Mouse (Mus musculus) urinary bladder, adult 18-20 months (tissue): ENCODE measurements around the gene Wfikkn2.

Experiments
- DNase-seq, 2 experiments: peaks; one replicate each; pipeline ENCODE4 v3.0.0; 2022; ENCODE audit warnings: low spot score in 2 of 2, mixed read lengths in 2 of 2

The Wfikkn2 gene

DNA sequence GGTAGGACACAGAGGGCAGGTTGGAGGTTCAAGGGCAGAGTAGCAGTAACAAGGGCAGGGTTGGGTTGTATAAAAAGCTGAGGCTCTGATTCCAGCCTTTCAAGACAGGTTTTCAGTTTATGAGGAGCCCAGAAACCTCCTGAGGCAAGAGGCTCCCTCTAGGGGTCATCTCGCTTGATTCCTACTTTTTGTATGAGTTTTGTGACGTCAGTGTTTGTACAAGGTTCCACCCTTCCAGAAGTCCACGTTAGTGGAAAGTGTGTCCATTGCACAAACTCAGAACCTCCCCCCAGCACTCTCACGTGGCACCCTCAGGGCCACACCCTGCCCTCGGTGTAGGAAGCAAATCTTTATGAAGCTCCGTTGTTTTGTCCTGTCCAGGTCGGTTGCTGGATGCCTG lies 19.8 kb downstream of the Wfikkn2 start:
- DNase-seq: peak; percentile 42 to 62

DNA sequence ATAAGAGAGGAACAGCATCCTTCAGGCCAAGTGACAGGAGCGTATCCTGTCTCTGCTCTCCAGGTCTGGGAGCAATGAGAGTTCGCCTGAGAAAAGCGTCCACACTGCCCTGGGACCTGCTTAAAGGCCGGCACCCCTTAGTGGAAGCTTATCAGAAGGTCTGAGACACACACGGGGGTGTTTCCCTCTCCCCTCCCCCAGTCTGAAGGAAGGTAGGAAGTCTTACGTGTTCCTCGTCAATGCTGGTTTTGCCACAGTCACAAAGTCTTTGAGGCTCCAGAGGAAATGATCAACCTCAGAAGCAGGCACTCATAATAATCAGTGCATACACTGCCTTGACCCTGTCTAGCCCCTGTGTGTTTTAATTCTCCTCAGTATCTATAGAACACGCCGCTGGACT lies 22.3 kb downstream of the Wfikkn2 start:
- DNase-seq: no peak

GRCm38 (mm10) chr11:94221257-94221656 lies 24.5 kb downstream of the Wfikkn2 start:
- no peak for DNase-seq

- no peak for DNase-seq
Observed at GRCm38 (mm10) chr11:94216247-94216646, 29.6 kb downstream of the Wfikkn2 start.

DNA sequence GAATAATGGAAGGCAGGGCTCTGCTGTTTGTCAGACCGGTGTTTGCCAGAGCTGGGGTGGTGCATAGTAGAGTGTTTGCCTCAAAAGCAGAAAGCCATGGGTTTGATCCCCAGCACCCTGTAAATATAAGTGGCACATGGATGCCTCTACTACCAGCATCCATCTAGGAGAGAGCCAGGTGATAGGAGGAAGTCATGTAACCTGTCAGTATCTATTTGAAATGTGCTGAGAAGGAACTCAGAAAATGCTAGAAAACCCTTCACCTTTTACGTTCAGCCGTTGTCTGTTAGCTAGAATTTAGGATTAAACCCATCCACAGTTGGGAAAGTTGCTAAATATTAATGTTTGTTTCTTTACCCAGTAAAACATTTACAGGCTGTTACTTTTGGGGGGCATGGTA lies 30.2 kb downstream of the Wfikkn2 start:
- DNase-seq: no peak

- no peak for DNase-seq
Observed at GRCm38 (mm10) chr11:94213735-94214594, 31.8 kb downstream of the Wfikkn2 start.

- no peak for DNase-seq
Observed at GRCm38 (mm10) chr11:94212997-94213396, 32.8 kb downstream of the Wfikkn2 start.

DNA sequence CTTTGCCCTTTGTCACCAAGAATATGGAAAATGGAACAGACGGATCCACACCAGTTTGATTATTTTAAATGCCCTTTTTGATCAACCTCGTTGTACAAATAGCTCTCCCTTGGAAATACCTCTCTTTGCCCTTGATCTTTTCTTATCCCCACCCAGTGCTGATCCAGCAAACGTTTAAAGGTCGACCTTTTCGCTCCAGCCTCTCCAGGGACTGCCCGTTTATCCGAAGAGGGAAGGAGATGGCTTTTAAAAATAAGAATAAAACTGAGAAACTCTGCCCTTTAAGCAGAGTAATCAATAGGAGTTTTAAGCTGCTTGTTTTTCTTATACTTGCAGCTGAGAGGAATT lies 33.3 kb downstream of the Wfikkn2 start:
- no peak for DNase-seq

DNA sequence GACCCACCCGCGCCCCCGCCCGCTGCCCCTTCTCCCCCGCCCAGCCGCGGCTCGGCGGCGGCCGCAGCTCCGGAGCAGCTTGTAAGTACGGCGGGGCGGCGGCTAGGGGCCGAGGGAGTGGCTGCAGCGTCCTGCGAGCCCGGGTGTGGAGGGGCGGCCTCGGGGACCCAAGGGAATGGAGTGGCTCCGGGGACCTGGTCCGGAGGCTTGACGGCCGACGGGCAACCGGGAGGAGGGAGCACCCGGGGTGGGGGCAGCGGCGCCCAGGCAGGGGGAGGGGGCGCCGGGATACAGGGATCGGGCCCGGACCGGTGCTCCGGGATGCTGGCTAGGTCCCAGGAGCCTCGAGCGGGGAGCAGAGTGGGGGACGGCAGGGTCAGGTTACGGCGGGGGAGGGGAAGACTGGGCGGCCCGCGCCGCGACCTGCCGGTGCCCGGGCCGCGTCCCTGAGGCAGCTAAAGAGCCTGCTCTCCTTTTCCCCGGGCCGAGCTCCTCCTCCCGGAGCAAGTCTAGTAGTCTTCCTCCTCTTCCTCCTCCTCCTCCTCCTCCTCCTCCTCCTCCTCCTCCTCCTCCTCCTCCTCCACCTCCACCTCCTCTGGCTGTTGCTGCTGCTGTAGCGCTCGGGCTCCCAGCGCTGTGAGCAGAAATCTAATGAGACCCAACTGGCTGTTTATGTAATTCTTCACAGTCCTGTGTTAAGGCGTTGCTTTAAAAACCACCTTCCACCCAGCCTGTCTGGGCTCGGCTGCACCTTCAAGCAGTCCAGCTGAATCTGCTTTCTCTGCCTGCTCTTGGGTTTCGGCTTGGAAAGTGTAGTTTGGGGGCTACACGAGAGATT lies 33.9 kb downstream of the Wfikkn2 start:
- peak; percentile 49 to 71 for DNase-seq

DNA sequence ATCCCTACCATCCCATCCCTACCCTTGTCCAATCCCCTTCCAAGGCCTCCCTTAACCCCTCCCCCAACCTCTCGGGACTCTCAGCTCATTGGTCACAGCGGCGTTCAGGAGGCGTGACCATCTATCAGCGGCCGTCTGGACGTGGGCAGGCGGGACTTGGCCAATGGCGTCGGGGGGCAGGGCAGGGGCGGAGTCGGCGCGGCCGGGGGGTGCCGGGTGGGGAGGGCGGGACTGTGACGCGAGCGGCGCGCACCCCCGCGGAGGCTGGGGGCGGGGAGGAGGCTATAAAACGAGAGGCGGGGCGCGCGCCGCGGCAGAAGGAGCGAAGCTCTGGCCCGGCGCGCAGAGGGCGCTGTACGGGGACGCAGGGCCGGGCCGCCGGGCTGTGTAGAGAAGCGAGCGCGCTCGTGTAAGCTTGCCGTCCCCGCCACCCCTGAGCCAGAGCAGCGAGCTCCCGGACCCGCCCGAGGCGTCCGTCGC lies 34.6 kb downstream of the Wfikkn2 start, which contains the start of gene Tob1:
TSS of gene Tob1 (plus strand) at position 331 of the 480 bp plus-strand sequence.
- DNase-seq: peak; percentile 84 to 98

DNA sequence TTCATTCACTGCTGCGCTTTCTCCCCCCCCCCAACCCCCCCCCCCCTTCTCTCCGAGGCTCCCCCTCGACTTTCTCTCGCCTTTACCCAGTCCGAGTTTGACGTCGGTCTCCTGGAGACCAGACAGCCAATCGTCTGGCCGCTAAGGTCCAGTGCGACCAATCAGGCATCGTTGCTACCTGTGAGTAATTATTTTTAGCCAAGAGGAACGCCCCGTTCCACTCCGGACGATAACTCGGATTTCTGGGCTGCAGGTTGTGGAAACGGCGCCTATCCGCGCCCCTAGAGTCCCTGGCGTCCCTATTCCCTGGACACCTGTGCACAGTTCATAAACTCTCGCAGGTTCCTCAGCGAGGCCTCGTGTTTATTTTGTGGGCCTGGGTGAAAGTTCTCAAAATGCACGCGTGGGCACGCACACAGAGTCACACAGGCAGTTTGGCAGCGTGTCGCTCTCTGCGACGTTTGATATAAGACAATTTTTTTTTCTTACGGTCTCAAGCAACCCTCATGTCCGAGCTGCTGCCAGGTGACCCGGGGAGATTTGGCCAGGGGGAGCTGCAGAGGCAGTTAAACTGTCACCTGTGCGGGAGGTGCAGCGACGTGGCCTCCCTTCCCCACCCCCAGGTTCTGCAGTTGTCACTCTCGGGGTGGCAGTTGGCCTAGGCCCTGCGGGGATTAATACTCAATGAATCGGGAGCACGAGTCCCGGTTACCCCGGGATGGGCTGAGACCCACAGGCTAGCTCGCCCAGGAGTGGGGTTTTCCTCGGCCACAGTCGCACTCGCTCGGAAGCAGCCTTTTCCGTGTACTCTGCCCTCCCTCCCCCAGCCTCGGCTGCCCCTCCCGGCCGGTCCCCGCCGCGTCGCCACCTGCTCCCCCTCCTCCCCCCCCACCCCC lies 35.4 kb downstream of the Wfikkn2 start:
- DNase-seq: peak; percentile 75 to 88

DNA sequence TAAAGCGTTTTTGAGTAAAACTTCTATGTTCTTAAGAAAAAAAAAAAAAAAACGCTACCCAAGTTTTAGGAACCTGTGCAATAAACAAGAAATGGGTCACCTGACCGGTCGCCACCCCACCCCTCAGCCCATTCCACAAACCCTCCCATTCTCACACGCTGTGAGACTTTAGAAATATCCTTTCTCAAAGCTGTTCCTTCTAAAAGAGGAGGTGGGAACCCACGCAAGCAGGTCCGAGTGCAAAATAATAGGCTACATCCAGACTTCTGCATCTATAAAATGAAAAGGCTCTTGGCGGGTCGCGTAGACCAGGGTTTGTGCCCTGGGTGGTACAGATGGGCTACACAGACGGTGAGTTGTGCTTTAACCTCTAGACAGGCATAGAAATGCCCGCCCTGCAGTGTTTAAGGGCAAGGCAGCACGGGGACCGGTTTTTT lies 36.1 kb downstream of the Wfikkn2 start:
- peak; percentile 22 to 47 for DNase-seq

GRCm38 (mm10) chr11:94208811-94209675 lies 36.8 kb downstream of the Wfikkn2 start:
- DNase-seq: no peak

GRCm38 (mm10) chr11:94206398-94207114 lies 39.2 kb downstream of the Wfikkn2 start:
- DNase-seq: no peak

- no peak for DNase-seq
Observed at GRCm38 (mm10) chr11:94203066-94203465, 42.7 kb downstream of the Wfikkn2 start.

DNA sequence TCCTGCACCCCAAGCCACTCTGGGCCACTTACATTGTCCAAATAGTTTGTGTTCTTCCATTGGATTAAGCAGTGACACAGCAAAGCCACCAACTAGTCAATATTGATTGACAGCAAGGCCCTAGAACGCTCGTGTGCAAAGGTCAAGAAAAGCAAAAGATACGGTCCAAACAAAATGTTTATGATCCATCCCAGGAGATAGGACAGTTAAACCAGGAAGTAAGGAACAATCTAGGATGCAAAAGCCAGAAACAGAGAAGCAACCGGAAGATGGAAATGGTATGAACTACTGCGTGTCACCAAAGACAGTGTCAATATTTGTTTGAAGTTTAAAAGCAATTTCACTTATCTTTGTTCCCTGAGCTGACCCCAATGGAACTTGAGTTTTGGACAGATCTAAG lies 43.7 kb downstream of the Wfikkn2 start:
- DNase-seq: no peak

DNA sequence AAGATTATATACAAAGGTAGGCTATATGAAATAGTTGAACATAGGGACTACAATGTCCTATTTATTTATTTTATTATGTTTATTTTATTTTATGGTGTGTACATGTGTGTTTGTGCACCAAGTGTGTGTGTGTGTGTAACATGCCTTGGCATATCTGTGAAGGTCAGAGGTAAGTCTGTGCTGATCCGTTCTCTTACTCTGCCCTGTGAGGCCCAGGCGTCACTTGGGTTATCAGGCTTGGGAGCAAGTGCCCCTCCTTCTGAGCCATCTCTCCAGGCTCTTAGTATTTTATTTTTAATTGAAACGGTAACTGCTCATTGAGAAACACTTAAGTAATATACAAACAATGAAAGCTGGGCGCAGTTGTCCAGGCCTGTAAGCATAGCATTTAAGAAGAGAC lies 45.4 kb downstream of the Wfikkn2 start:
- no peak for DNase-seq

DNA sequence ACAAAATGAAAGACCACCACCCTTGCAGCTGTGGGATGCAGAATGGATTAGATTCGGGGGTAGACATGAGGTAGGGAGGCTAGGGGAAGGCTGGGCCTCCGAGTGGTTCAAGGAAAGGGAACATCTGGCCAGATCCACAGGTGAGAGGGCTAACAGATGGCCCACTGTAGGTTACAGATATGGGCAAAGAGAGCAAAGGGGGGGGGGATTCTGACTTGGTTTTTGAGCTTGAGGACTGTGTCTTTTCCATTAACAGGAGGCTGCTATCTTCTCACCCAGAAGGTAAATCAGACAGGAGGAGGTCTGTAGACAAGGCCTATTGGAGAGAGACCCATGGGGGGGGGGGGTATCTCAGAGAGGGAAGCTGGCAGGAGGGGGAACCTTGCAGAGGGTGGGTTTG lies 46.0 kb downstream of the Wfikkn2 start:
- no peak for DNase-seq

DNA sequence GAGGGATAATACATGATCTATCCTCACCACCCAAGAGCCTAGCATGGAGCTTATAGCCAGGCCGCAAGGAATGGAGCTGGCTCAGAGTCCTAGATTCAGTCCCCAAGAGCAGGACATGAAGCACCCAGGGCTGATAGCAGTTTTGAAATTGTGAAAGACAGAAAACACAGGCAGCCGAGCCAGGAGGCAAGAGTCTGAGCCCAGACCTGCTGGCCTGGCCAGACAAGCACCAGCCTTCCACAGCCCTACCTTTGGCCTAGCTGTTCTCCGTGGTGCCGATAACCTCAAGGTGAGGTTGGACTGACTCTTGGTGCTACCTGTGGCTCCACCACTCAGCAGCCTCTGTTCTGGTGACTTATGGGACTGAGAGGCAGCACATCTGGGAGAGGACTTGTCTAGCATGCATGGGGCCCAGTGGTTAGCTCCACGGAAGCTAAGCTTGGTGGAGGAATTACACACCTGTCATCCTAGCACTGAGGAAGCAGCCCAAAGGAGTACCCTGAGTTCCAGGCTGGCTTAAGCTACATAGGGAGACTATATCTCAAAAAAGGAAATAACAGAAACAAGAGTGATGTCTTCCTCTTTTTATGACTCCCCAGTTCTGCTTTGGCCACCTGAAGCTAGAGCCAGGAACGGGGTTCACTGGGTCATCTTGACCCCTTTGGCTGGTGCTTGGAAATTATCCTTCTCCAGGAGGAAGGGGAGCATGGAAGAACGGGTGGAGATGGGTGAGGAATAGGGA lies 47.2 kb downstream of the Wfikkn2 start:
- DNase-seq: peak in 1 of 2 experiments; percentile 62
